Mouse (Mus musculus): ENCODE data around the gene Habp2.

DNA sequence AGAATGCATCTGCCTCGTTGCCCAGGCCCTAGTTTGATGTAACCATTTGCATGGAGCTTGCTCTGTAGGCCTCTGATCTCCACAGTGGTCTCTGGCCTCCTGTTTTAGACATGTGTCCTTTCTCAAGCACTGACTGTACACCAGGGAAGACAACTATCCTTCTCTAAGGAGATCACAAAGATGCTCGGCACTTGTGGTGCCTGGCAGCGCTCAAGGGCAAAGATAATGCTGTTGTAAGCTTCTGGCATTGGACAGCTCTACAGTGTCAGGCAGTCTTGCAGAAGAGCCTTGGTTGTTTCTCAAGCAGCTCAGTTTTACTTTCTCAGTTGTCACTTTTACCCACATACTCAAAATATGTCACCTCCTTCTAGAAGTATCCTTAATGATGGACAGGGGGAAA, 29.6 kb downstream of the Habp2 start:
- TF ChIP-seq CTCF (IDR thresholded peaks at IDR 0.05; ENCODE audit: low read depth, low read length) (no peak), POLR2A (IDR thresholded peaks at IDR 0.05; ENCODE audit: borderline replicate concordance, low read depth, low read length) (no peak)

Measured in bone marrow macrophage, adult 2 months (primary cell).